19 mouse cellular contexts compared by ENCODE assay signal in the genomic region with DNA sequence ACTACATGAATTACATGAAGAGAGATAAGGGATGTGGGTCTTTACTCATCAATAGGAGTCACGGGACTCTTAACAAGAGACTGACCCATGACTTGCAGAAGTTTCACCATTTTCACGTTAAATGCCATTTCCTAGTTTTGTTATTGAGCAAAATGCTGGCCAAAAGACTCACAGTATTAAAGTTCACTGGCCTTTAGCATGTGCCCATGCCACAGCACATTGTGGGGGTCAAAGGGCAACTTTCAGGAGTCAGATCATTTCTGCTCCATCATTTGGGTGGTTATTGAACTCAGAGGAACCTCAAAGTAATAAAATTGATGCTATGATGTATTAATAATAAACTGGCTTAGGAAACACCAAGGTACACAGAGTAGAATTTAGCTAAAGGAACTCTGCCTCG. TPM values are rescaled to one million over a fixed set of nuclear protein-coding genes. Genes with fewer than 3 reads are reported as not detected.
"Had no signal": no experiment of that assay in that cellular context is flagged by ENCODE, and none has a peak within 500 bp of the region (broad histone marks: within the 10 kb centered on the region; RNA-seq: fewer than 3 reads in every experiment).

No protein-coding gene starts in this region.

- H3K4me3 ChIP-seq: limb, embryonic 12.5 days; limb, embryonic 15.5 days; midbrain, embryonic 13.5 days; neural tube, embryonic 12.5 days; neural tube, embryonic 15.5 days had no signal

- H3K27me3 ChIP-seq: limb, embryonic 12.5 days; limb, embryonic 15.5 days; midbrain, embryonic 13.5 days; neural tube, embryonic 12.5 days; neural tube, embryonic 15.5 days had no signal

- DNase-seq: kidney, postnatal 4 days; left cerebral cortex, postnatal 4 days; lung, adult 2 months; lung, postnatal 14 days; right cerebral cortex, adult 18-20 months; right cerebral cortex, postnatal 14 days; right cerebral cortex, postnatal 4 days; thymus, adult 2 months; thymus, postnatal 14 days; thymus, postnatal 4 days had no signal

- H3K4me2 ChIP-seq: limb, embryonic 12.5 days; limb, embryonic 15.5 days; midbrain, embryonic 13.5 days; neural tube, embryonic 12.5 days; neural tube, embryonic 15.5 days had no signal

- H3K9ac ChIP-seq: limb, embryonic 12.5 days; limb, embryonic 15.5 days; midbrain, embryonic 13.5 days; neural tube, embryonic 12.5 days; neural tube, embryonic 15.5 days had no signal

- H3K9me3 ChIP-seq: limb, embryonic 12.5 days; limb, embryonic 15.5 days; midbrain, embryonic 13.5 days; neural tube, embryonic 12.5 days; neural tube, embryonic 15.5 days had no signal

- H3K36me3 ChIP-seq: limb, embryonic 12.5 days; limb, embryonic 15.5 days; midbrain, embryonic 13.5 days; neural tube, embryonic 12.5 days; neural tube, embryonic 15.5 days had no signal

- ATAC-seq: intestine, postnatal 0 days; midbrain, embryonic 13.5 days had no signal

- H3K27ac ChIP-seq: kidney, postnatal 0 days; limb, embryonic 12.5 days; limb, embryonic 15.5 days; macrophage; midbrain, embryonic 13.5 days; neural tube, embryonic 12.5 days; neural tube, embryonic 15.5 days; stomach, postnatal 0 days had no signal

RNA-seq across cellular contexts. Expression of gene Dleu7, which starts 36.8 kb away (rescaled TPM):
- polyA plus RNA-seq: lung, adult 2 months; macrophage had no signal
